Mouse (Mus musculus): ENCODE data around the gene Dnm2. TPM values are rescaled to one million over a fixed set of nuclear protein-coding genes. Genes with fewer than 3 reads are reported as not detected.

Gene Dnm2
- polyA plus RNA-seq, 1 experiment: 68.6 TPM

DNA sequence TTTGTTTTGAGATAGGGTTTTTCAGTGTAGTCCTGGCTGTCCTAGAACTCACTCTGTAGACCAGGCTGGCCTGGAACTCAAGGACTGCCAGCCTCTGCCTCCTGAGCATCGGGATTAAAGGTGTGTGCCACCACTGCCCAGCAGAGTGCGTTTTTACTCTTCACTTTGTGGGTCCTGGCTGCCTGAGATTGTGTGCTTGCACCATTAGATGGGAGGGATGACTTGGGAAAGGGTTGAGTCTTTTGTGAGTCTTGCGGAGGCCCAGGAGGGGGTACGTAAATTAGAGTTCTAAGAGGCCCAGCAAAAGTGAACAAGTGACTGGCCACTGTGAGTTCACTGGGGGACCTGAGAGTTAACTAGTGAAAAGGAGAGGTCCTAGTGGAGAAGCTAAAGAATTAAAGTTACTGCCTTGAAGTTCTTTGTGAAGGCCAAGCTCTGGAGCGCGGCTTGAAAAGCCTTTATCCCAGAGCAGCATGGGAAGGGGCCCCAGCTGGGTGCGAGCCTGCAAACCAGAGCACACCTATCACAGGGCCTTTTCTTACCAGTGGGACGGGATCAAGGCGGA, 120.7 kb downstream of the Dnm2 start:
- peak overlapping the region; percentile 73 for H3K4me3 ChIP-seq (replicated peaks; ENCODE audit: insufficient read depth, low read depth, low read length)
- TF ChIP-seq CTCF (IDR thresholded peaks at IDR 0.05; ENCODE audit: borderline replicate concordance, insufficient read depth, low read depth, low read length): no peak
- TF ChIP-seq POLR2A (IDR thresholded peaks at IDR 0.05; ENCODE audit: borderline replicate concordance, insufficient read depth, low read length): no peak
- H3K27ac ChIP-seq (ENCODE audit: insufficient read depth, low read length): no peak overlapping the region
- WGBS: 20% methylated on average over 9 of the region's 9 CpGs
- DNase-seq: peak in 1 of 2 experiments; percentile 22
- H3K27me3 ChIP-seq (ENCODE audit: control insufficient read depth, insufficient read depth, low read length): no peaks in the 10 kb centered on the region
- peaks cover 1% of the 10 kb centered on the region; the same call in 1 of the 2 replicates for H3K4me1 ChIP-seq (ENCODE audit: control insufficient read depth, insufficient read depth, low read length)

DNA sequence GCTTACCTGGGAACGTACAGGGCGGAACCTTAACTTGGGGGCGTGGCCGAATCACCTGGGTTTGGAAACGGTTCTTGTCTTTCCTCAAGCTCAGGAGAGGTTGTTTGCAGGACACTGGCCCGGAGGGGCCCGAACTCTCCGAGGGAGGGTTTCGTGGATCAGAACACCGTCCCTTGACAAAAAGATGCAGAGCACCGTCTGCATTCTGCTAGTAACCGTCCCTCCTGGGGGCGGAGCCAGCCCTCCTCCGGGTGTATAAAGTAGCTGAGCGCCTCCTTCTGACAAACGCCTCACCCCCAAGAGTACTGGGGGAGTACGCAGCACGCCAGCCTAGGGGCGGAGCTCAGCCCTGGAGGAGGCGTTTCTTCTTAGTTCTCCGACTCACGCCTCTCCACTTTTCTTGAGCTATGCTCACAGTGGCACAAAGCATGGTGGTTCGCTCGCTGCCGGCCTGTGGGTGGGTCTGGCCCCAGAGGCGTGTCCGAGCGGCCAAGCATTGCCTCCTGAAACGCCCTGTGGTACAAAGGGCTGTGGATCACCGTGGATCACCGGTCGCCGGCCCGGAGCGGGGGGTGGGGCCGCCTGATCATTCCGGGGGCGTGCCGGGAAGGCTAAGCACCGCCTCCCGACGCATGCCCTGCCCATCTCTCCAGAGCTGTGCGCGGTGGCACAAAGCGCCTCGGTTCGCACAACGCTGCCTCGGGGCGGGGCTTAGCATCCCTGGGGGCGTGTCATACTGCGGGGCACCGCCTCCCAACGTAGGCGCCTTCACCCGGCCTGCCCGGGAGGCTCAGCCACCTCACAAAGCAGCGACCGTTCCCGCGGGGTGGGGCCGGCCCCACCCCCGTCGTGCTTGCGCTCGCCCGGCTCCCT, 121.4 kb downstream of the Dnm2 start:
- Histone ChIP-seq H3K4me3 (replicated peaks; ENCODE audit: insufficient read depth, low read depth, low read length) (peak overlapping the region; percentile 73), H3K27me3 (ENCODE audit: control insufficient read depth, insufficient read depth, low read length) (no peaks in the 10 kb centered on the region), H3K27ac (ENCODE audit: insufficient read depth, low read length) (0 out of 2 replicates have a peak overlapping the region, but pooled peaks have one; percentile 13), H3K4me1 (ENCODE audit: control insufficient read depth, insufficient read depth, low read length) (peaks cover 5% of the 10 kb centered on the region)
- peak; percentile 99 to 100 for DNase-seq
- WGBS: under 1% methylated on average over 66 of the region's 67 CpGs
- TF ChIP-seq CTCF (IDR thresholded peaks at IDR 0.05; ENCODE audit: borderline replicate concordance, insufficient read depth, low read depth, low read length): peak; percentile 49; the same call in 1 of the 2 replicates
- TF ChIP-seq POLR2A (IDR thresholded peaks at IDR 0.05; ENCODE audit: borderline replicate concordance, insufficient read depth, low read length): 0 out of 2 replicates have a peak, but pooled peaks have one; percentile 29

DNA sequence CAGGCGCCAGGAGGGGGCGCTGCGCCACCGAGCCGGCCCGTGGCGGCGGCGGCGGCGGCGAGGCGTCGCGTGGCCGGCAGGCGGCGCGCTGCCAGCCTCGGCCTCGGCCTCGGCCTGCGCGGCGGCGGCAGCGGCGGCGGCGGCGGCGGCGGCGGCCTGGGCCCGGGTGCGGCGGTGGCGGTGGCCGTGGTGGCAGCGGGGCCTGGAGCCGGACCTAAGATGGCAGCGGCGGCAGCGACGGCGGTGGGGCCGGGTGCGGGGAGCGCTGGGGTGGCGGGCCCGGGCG, 122.0 kb downstream of the Dnm2 start, which contains the start of gene Carm1:
TSS of gene Carm1 (plus strand) at position 106 of the 286 bp plus-strand sequence.
- DNase-seq: peak in 1 of 2 experiments; percentile 79
- H3K4me3 ChIP-seq (replicated peaks; ENCODE audit: insufficient read depth, low read depth, low read length): peak within 1 kb of the TSS; percentile 73
- peaks cover 9% of the 10 kb centered on the region for H3K4me1 ChIP-seq (ENCODE audit: control insufficient read depth, insufficient read depth, low read length)
- no peak for TF ChIP-seq POLR2A (IDR thresholded peaks at IDR 0.05; ENCODE audit: borderline replicate concordance, insufficient read depth, low read length)
- no peak for TF ChIP-seq CTCF (IDR thresholded peaks at IDR 0.05; ENCODE audit: borderline replicate concordance, insufficient read depth, low read depth, low read length)
- H3K27ac ChIP-seq (ENCODE audit: insufficient read depth, low read length): peak within 1 kb of the TSS; percentile 44
- H3K27me3 ChIP-seq (ENCODE audit: control insufficient read depth, insufficient read depth, low read length): no peaks in the 10 kb centered on the region
- 7% methylated on average over 41 of the region's 52 CpGs for WGBS

DNA sequence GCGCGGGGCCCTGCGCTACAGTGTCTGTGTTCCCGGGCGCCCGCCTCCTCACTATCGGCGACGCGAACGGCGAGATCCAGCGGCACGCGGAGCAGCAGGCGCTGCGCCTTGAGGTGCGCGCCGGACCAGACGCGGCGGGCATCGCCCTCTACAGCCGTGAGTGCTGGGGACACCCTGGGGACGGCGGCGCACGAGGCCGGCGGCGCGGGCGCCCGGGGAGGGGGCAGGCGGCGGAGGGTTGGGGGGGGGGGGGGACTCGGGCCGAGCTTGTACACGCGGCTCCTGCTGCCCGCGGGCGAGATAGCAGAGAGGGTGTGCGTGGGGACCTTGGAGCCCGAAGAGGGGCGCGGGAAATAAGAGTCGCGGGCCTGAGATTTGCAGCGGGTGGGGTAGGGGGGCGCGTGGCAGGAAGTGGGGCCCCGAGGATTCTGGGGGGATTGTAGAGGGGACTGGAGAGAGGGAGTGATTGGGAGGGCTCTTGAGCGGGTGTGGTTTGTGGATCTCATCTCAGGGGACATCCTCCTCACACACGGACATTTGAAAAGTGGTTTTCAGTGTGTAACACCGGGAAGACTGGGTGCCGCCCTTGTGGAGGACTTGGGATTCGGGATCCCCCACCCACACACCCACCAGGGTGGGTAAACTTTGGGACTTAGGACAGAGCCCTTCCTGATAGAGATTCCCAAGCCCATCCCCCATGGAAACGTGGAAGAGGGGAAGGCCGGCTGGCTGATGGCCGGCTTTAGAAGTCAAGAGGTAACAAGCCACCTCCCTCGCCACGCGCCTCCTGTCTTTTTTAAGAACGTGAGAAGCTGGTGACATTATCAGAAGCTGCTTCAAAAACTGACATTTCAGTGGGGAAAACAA, 122.6 kb downstream of the Dnm2 start:
- peak overlapping the region; percentile 70 for H3K4me3 ChIP-seq (replicated peaks; ENCODE audit: insufficient read depth, low read depth, low read length)
- peaks cover 9% of the 10 kb centered on the region for H3K4me1 ChIP-seq (ENCODE audit: control insufficient read depth, insufficient read depth, low read length)
- TF ChIP-seq POLR2A (IDR thresholded peaks at IDR 0.05; ENCODE audit: borderline replicate concordance, insufficient read depth, low read length) (no peak), CTCF (IDR thresholded peaks at IDR 0.05; ENCODE audit: borderline replicate concordance, insufficient read depth, low read depth, low read length) (no peak)
- DNase-seq: peak in 1 of 2 experiments; percentile 70
- peak overlapping the region; percentile 44 for H3K27ac ChIP-seq (ENCODE audit: insufficient read depth, low read length)
- H3K27me3 ChIP-seq (ENCODE audit: control insufficient read depth, insufficient read depth, low read length): no peaks in the 10 kb centered on the region
- under 1% methylated on average over 47 of the region's 66 CpGs for WGBS

DNA sequence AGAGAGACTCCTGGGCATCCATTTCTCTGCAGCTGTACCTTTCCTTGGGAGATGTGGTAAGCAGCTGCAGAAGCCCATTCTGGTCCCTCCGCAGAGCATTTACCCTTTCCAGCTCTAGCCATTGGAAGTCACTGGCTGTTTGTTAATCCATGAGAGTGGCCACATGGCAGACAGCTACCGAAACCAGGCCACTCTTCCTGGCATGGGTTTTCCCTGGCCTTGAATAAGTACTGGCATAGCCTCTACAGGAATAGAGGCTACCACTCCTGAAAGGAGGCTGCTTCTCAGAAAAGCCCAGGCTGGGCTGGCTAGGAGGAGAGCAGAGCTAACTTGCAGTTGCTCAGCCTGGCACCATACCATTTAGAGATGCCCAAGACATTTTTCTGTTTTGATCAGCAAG, 126.3 kb downstream of the Dnm2 start:
- no peak overlapping the region for H3K4me3 ChIP-seq (replicated peaks; ENCODE audit: insufficient read depth, low read depth, low read length)
- H3K27me3 ChIP-seq (ENCODE audit: control insufficient read depth, insufficient read depth, low read length): no peaks in the 10 kb centered on the region
- peaks cover 9% of the 10 kb centered on the region for H3K4me1 ChIP-seq (ENCODE audit: control insufficient read depth, insufficient read depth, low read length)
- DNase-seq: peak; percentile 28 to 53
- no peak overlapping the region; the same call in none of the 2 replicates for H3K27ac ChIP-seq (ENCODE audit: insufficient read depth, low read length)
- no peak for TF ChIP-seq CTCF (IDR thresholded peaks at IDR 0.05; ENCODE audit: borderline replicate concordance, insufficient read depth, low read depth, low read length)
- TF ChIP-seq POLR2A (IDR thresholded peaks at IDR 0.05; ENCODE audit: borderline replicate concordance, insufficient read depth, low read length): no peak
- WGBS: 28% methylated on average over 2 of the region's 2 CpGs

DNA sequence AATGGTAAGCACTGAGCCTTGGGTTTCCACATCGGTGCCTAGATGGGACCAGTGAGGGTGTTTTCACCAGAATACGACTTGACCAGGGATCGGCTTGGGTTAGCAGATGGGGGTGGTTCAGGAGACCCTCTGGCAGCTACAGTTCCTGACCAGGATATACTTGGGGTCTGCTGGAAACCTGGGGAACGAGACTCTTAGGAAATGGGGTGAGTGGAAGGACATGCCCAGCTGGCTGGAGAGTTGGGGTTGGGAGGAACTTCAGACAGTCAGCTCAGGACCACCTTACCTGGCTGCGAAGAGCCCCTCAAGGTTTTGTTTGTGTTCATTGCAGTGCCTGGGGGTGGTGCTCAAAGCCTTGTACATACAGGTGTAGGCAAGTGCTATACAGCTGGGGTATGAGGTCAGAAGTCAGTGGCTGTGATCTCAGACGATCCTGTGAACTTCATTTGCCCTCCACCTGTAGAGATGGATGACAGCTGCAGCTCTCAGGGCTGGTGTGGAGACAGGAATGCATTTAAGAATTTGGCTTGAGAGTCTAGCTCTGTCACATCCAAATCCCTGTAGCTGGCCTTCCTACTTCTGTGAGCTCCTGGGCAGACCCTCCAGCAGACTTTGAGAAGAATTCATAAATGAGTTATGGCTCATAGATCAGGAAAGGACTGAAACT, 129.0 kb downstream of the Dnm2 start:
- no peak overlapping the region for H3K4me3 ChIP-seq (replicated peaks; ENCODE audit: insufficient read depth, low read depth, low read length)
- peaks cover 14% of the 10 kb centered on the region for H3K4me1 ChIP-seq (ENCODE audit: control insufficient read depth, insufficient read depth, low read length)
- no peak for DNase-seq
- no peaks in the 10 kb centered on the region for H3K27me3 ChIP-seq (ENCODE audit: control insufficient read depth, insufficient read depth, low read length)
- no peak overlapping the region for H3K27ac ChIP-seq (ENCODE audit: insufficient read depth, low read length)
- 86% methylated on average over 6 of the region's 6 CpGs for WGBS
- TF ChIP-seq CTCF (IDR thresholded peaks at IDR 0.05; ENCODE audit: borderline replicate concordance, insufficient read depth, low read depth, low read length) (no peak), POLR2A (IDR thresholded peaks at IDR 0.05; ENCODE audit: borderline replicate concordance, insufficient read depth, low read length) (no peak)

DNA sequence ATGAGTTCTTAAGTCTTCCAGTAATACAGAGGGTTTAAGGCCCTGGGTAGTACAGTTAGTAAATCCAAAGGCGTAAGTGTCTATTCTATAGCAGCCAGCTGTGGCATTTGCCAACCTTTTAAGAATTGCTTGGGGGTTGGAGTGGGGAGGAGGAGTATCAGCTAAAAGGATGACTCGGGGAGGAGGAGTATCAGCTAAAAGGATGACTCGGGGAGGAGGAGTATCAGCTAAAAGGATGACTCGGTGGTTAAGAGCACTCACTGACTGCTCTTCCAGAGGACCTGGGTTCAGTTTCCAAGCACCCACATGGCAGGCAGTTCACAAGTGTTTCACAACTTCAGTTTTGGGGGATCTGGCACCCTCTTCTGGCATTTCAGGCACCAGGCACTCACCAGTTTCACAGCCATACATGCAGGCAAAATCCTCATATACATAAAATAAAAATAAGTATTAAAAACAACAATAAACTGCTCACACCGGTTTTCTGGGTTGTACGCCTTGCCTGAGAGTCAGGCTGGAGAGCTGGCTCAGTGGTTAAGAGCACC, 130.6 kb downstream of the Dnm2 start:
- Histone ChIP-seq H3K4me1 (ENCODE audit: control insufficient read depth, insufficient read depth, low read length) (peaks cover 14% of the 10 kb centered on the region), H3K4me3 (replicated peaks; ENCODE audit: insufficient read depth, low read depth, low read length) (no peak overlapping the region), H3K27me3 (ENCODE audit: control insufficient read depth, insufficient read depth, low read length) (no peaks in the 10 kb centered on the region), H3K27ac (ENCODE audit: insufficient read depth, low read length) (no peak overlapping the region)
- 88% methylated on average over 6 of the region's 6 CpGs for WGBS
- TF ChIP-seq POLR2A (IDR thresholded peaks at IDR 0.05; ENCODE audit: borderline replicate concordance, insufficient read depth, low read length) (no peak), CTCF (IDR thresholded peaks at IDR 0.05; ENCODE audit: borderline replicate concordance, insufficient read depth, low read depth, low read length) (no peak)
- no peak for DNase-seq
